Mouse (Mus musculus): ENCODE measurements around the gene Rapgef5. TPM values are rescaled to one million over a fixed set of nuclear protein-coding genes. Genes with fewer than 3 reads are reported as not detected.

Rapgef5 gene
- polyA plus RNA-seq, 1 experiment from 2014 or later, result 2.4 TPM

DNA sequence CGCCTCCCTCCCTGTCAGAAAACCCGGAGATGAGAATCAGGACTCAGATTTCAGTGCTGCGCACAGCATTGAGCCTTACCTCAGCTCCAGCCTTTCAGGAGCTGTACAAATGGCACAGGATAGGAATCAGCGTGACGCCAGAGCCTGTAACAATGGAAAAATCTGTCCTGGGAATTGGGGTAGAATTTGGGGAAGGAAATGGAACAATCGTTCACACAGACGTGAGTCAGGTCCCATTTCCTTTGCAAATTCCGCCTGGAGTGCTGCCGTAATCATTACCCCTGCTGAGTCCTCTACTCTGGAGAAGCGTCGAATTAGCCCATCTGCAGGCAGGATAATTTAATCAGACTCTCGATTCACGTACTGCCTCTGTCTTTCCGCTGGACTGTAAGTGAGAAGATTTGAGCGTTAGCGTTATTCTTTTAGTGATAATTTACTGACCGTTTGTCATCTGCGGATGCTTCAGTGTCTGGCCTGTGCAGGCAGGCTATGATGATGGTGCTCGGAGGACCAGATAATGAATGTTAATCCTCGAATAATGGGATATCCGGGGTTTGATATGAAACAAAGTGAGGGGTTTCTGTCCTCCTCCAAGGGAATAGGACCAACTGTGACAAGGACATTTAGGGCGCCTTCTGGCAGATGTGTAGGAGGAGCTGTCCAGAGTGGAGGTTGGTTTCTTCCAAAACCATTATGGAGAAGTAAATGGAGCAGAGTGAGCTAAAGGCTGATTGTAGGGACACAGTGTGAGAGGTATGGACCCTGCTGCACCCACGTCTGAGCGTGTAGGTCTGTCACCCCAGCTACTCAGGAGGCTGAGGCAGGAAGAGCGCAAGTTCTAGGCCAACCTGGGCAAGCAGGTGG, 235.5 kb downstream of the Rapgef5 start:
- H3K4me3 ChIP-seq (ENCODE audit: inconsistent target), result no peak overlapping the region
- H3K27ac ChIP-seq, result no peak overlapping the region
- no peaks in the 10 kb centered on the region for H3K79me2 ChIP-seq (ENCODE audit: inconsistent target)
- WGBS (ENCODE audit: missing documents), result 94% methylated on average over 24 of the region's 25 CpGs
- H3K36me3 ChIP-seq (ENCODE audit: inconsistent target), result no peaks in the 10 kb centered on the region

DNA sequence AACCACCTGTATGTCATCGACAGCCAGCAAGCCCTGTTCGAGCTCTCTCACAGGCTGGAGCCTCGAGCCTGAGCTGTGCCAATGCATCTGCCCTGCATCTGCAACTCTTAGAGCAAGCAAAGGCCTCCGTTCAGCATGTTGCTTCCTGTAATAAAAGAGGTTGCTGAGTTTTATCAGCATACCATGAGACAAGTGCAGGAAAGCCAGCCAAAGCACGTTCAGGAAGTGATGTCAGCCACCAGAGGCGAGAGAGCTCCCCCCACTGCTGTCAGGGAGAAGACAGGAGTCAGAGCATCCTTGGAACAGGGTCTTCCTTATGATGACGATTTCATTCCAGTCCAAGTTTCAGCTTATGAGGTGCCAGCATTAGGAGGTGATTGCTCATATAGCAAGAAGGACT, 239.7 kb downstream of the Rapgef5 start:
- H3K27ac ChIP-seq, result no peak overlapping the region
- no peak overlapping the region for H3K4me3 ChIP-seq (ENCODE audit: inconsistent target)
- 32% methylated on average over 7 of the region's 7 CpGs for WGBS (ENCODE audit: missing documents)

DNA sequence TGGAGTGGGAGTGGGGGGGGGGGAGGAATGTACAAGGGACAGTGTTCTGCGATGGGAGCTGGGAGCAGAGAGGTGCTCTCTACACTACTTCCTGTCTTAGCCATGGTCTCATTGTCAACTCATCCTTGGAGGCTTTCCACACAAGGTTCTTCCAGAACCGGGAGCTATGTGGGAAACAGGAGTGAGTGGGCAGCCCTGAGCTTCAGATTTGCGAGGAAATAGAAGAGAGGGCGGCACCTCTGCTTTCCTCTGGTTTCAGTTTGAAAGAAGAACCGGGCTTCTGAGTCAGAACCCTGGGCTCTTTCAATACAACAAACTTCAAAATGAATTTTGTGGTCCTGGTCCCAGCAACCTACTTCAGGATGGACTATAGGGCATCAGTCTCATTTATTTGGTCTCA, 244.1 kb downstream of the Rapgef5 start:
- no peaks in the 10 kb centered on the region for H3K36me3 ChIP-seq (ENCODE audit: inconsistent target)
- no peaks in the 10 kb centered on the region for H3K79me2 ChIP-seq (ENCODE audit: inconsistent target)
- no peak overlapping the region for H3K27ac ChIP-seq
- 95% methylated on average over 5 of the region's 5 CpGs for WGBS (ENCODE audit: missing documents)
- no peak overlapping the region for H3K4me3 ChIP-seq (ENCODE audit: inconsistent target)

More for the DNA sequence above, 239.7 kb downstream of the Rapgef5 start:
- H3K79me2 ChIP-seq (ENCODE audit: inconsistent target), result no peaks in the 10 kb centered on the region
- no peaks in the 10 kb centered on the region for H3K36me3 ChIP-seq (ENCODE audit: inconsistent target)

DNA sequence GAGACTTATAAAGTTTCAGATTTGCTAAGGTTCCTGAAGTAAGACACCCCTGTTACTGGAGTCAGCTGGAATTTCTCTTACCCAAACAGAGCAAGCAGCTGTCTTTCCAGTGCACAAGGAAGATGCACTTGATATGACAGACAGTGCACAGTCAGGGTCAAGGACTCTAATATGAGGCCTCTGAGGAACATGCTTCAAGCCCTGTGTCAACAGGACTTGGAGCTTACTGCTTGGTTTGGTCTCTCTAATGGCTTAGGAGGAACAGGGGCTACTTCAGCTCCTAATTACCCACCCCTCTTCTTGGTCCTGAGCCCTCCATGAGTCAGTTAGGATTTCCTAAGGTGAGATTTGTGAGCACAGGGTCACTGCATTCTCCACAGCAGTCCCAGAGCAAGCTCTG, 244.6 kb downstream of the Rapgef5 start:
- Histone ChIP-seq H3K79me2 (ENCODE audit: inconsistent target) (no peaks in the 10 kb centered on the region), H3K4me3 (ENCODE audit: inconsistent target) (no peak overlapping the region), H3K36me3 (ENCODE audit: inconsistent target) (no peaks in the 10 kb centered on the region)

DNA sequence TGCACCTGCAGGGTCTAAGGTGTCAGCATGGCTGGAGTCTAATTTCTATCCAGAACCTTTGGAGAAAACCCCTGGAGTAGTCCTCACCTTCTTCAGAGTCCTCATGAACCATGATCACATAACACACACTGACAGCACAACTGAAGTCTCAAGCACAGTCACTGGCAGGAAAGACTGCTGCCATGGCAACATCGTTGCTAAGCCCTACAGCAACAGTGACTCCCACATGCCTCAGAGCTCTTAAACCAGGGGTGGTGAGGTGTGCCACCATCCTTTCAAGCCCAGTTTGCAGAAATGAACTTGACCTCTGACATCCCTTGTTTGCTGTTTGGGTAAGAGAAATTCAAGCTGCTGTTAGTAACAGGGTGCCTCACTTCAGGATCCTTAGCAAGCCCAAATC, 245.4 kb downstream of the Rapgef5 start:
- H3K27ac ChIP-seq, result no peak overlapping the region
- H3K4me3 ChIP-seq (ENCODE audit: inconsistent target), result no peak overlapping the region
- no peaks in the 10 kb centered on the region for H3K36me3 ChIP-seq (ENCODE audit: inconsistent target)
- WGBS (ENCODE audit: missing documents), result 33% methylated on average over 1 of the region's 1 CpGs
- no peaks in the 10 kb centered on the region for H3K79me2 ChIP-seq (ENCODE audit: inconsistent target)

More for the DNA sequence above, 244.6 kb downstream of the Rapgef5 start:
- H3K27ac ChIP-seq, result no peak overlapping the region

DNA sequence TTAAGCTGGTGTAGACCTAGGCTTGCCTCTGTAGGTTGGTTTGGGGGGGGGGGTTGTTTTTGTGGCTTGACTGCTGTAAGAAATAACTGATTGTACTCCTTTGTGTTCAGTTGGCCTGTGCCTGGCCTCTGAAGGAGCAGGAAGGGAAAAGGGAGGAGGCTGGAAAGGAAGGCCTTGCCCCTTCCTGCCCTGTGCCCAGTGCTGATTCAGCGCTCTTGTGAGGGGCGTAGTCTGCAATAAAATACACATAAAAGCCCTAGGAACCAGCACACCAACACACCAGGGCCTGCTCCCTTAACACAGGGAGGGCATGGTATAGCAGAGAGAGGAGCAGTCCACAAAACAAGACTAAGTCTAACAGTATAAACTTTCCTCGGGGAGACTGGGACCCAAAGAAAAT, 247.0 kb downstream of the Rapgef5 start:
- no peak overlapping the region for H3K27ac ChIP-seq
- H3K36me3 ChIP-seq (ENCODE audit: inconsistent target), result no peaks in the 10 kb centered on the region
- no peaks in the 10 kb centered on the region for H3K79me2 ChIP-seq (ENCODE audit: inconsistent target)
- WGBS (ENCODE audit: missing documents), result 46% methylated on average over 3 of the region's 3 CpGs
- no peak overlapping the region for H3K4me3 ChIP-seq (ENCODE audit: inconsistent target)

DNA sequence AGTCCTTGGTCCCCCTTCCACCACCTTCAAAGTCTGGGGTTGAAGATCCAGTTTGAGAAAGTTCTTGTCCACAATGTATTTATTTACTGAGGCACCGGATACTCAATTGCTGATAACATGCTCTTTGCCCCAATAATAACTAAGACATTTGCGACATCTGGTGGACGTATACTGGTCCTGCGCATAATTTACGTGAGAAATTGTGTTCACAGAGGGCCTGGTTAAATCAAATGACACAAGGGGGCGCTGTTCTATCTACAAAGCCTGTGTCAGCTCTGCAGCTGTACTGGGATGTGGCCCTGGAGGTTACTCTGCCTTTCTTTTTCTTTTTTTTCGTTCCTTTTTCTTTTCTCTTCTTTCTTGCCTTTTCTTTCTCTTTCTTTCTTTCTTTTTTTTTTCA, 248.6 kb downstream of the Rapgef5 start:
- H3K36me3 ChIP-seq (ENCODE audit: inconsistent target), result no peaks in the 10 kb centered on the region
- H3K79me2 ChIP-seq (ENCODE audit: inconsistent target), result no peaks in the 10 kb centered on the region
- no peak overlapping the region for H3K4me3 ChIP-seq (ENCODE audit: inconsistent target)
- WGBS (ENCODE audit: missing documents), result 7% methylated on average over 7 of the region's 7 CpGs
- no peak overlapping the region for H3K27ac ChIP-seq

DNA sequence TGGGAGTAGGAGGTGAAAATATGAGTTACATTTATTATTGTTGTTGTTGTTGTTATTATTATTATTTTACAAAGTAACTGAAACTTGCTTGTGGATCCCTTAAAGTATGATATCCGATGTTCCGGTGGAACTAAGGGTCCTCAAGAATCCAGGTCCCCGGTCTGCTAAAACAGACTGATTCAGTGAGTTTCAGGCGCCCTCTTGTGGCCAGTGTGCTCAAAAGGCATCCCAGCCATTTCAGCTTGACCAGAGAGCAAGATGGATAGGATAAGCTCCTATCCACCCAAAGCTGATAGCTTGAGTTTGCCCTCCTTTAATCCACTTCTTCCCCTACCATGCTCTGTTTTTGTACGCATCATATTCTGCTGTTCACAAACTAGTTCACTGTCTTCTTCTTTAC, 252.8 kb downstream of the Rapgef5 start:
- Histone ChIP-seq H3K27ac (no peak overlapping the region), H3K36me3 (ENCODE audit: inconsistent target) (no peaks in the 10 kb centered on the region), H3K79me2 (ENCODE audit: inconsistent target) (no peaks in the 10 kb centered on the region), H3K4me3 (ENCODE audit: inconsistent target) (no peak overlapping the region)
- WGBS (ENCODE audit: missing documents), result 11% methylated on average over 5 of the region's 5 CpGs

DNA sequence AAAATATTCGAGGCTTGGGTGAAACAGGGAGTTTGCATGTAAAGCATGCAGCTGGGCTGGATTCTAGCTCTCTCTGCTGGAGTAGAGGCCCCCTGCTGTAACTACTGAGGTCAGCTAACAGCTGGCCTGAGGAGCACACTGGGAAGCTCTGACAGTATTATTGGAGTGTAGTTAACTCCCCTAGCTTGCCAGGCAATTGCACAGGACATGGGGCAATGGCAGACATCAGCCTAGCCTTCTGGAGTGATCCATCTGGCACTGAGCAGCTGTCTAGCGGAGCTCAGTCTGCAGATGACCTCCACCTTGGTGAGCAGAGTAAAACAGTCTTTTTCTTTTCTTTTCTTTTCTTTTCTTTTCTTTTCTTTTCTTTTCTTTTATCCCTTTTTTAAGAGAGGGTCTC, 253.9 kb downstream of the Rapgef5 start:
- no peaks in the 10 kb centered on the region for H3K36me3 ChIP-seq (ENCODE audit: inconsistent target)
- no peak overlapping the region for H3K4me3 ChIP-seq (ENCODE audit: inconsistent target)
- WGBS (ENCODE audit: missing documents), result 77% methylated on average over 2 of the region's 2 CpGs
- no peak overlapping the region for H3K27ac ChIP-seq
- H3K79me2 ChIP-seq (ENCODE audit: inconsistent target), result no peaks in the 10 kb centered on the region

DNA sequence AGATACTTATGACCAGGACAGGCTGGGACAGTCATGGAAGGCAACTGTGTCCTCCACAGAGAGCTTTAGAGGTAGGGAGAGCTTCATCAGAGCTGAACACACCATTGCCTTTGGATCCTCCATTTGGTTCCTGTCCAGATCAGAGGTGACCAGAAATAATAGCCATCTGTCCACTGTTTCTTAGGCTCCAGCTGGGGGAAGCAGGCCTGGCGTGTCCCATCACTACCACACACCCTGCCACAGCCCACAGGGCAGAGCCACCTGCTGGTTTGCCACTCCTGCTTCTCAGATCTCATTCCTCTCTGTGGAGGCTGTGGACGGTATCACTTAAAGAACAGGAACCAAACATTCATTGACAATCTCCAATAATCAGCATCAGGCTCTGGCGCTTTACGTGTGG, 254.9 kb downstream of the Rapgef5 start:
- Histone ChIP-seq H3K79me2 (ENCODE audit: inconsistent target) (no peaks in the 10 kb centered on the region), H3K36me3 (ENCODE audit: inconsistent target) (no peaks in the 10 kb centered on the region), H3K4me3 (ENCODE audit: inconsistent target) (no peak overlapping the region), H3K27ac (no peak overlapping the region)
- WGBS (ENCODE audit: missing documents), result 90% methylated on average over 4 of the region's 4 CpGs

DNA sequence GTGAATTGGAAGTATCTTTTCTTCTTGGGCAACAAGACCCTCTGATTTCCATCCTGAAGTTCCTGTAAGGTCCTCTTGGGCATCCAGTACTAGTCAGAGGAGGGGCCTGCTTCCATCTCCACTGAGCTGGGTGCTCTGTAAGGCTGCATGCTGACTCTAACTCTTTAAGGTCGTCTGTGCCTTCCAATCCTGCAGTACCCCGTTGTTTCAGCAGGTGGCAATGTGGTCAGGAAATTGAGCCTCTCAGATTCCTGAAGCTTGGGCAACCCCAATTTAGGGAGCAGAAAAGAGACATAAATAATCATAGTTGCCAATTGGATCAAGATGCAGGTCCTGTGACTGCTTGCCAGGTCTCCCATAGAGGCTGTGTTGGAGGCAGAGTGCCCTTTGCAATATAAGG, 256.4 kb downstream of the Rapgef5 start:
- Histone ChIP-seq H3K36me3 (ENCODE audit: inconsistent target) (no peaks in the 10 kb centered on the region), H3K79me2 (ENCODE audit: inconsistent target) (no peaks in the 10 kb centered on the region)
- 4% methylated on average over 2 of the region's 2 CpGs for WGBS (ENCODE audit: missing documents)

DNA sequence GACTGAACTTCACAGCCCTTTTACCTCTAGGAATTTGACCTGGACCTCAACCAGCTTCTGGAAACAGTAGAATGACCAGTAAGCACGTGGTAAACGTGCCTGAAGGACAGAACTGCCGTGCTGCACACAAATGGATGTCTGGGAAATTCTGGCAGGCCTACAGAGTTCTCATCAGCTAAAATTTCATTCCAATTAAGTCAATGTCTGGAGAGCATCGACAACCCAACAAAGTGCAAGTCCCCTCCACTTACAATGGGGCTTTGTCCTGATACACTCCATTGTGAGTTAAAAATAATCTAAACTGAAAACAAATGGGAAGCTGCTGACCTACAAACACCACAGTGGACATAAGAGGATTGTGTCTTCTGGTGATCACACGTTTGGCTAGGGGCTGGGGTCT, 260.6 kb downstream of the Rapgef5 start:
- H3K79me2 ChIP-seq (ENCODE audit: inconsistent target), result no peaks in the 10 kb centered on the region
- 94% methylated on average over 5 of the region's 5 CpGs for WGBS (ENCODE audit: missing documents)
- H3K27ac ChIP-seq, result no peak overlapping the region
- H3K36me3 ChIP-seq (ENCODE audit: inconsistent target), result no peaks in the 10 kb centered on the region
- H3K4me3 ChIP-seq (ENCODE audit: inconsistent target), result no peak overlapping the region

More for the DNA sequence above, 256.4 kb downstream of the Rapgef5 start:
- H3K27ac ChIP-seq, result no peak overlapping the region
- no peak overlapping the region for H3K4me3 ChIP-seq (ENCODE audit: inconsistent target)

DNA sequence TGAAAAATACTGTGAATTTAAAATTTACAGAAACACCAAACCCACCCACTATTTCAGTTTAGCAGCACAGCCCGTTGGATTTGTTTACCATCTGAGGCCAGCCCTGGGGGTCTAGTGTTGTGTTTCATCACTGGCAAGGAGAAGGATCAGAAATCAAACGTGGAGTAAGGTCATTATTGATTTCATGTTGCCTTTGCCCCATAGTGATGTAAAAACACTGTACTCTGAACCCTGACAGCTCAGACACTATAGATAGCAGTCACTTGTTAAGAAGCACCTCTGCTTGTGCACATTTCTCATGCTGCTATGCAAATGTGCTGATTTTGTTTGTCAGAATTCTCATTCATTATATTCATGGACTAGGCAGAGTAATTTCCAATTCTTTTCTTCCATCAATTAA, 265.1 kb downstream of the Rapgef5 start:
- H3K27ac ChIP-seq, result no peak overlapping the region
- H3K4me3 ChIP-seq (ENCODE audit: inconsistent target), result no peak overlapping the region
- H3K79me2 ChIP-seq (ENCODE audit: inconsistent target), result no peaks in the 10 kb centered on the region
- H3K36me3 ChIP-seq (ENCODE audit: inconsistent target), result no peaks in the 10 kb centered on the region
- 81% methylated on average over 2 of the region's 2 CpGs for WGBS (ENCODE audit: missing documents)

DNA sequence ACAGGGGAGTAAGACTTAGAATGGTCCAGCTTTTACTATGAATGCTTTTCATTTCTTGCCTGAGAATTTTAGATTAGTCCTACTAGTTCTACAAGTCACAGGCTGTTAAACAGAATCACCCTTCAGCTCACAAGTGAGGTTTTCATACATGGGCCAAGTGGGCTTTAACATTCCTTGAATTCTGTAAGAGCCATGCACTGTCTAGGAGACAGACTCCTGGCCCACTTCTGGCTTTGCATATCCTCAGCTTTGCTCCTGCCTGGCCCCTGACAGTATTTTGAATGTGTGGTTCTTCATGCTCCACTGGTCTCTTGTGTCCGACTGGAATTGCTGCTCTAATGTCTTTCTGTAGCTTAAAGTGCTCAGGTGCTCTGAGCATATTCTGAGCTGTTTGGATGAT, 267.1 kb downstream of the Rapgef5 start:
- Histone ChIP-seq H3K36me3 (ENCODE audit: inconsistent target) (no peaks in the 10 kb centered on the region), H3K79me2 (ENCODE audit: inconsistent target) (no peaks in the 10 kb centered on the region), H3K4me3 (ENCODE audit: inconsistent target) (no peak overlapping the region), H3K27ac (no peak overlapping the region)
- 94% methylated on average over 1 of the region's 1 CpGs for WGBS (ENCODE audit: missing documents)

DNA sequence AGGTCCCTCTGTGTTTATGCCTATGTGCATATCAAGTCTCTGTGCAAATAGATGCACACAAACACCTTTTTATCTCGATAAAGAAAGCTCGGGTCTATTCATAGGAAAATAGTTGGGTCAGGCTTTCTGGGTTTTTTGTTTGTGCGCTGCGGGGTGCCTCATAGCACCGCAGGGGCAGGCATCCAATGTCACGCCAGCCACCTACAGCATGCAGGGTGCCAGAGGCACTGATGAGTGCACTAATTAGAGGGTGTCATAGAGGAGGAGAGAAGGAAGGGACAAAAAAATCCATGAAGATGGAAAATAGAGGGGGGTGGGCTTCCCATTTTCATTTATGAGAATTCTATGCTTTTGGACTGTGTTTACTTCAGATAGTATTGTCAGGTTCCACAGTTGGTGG, 270.3 kb downstream of the Rapgef5 start:
- 75% methylated on average over 6 of the region's 6 CpGs for WGBS (ENCODE audit: missing documents)
- no peak overlapping the region for H3K27ac ChIP-seq
- no peaks in the 10 kb centered on the region for H3K79me2 ChIP-seq (ENCODE audit: inconsistent target)
- H3K36me3 ChIP-seq (ENCODE audit: inconsistent target), result no peaks in the 10 kb centered on the region
- no peak overlapping the region for H3K4me3 ChIP-seq (ENCODE audit: inconsistent target)

DNA sequence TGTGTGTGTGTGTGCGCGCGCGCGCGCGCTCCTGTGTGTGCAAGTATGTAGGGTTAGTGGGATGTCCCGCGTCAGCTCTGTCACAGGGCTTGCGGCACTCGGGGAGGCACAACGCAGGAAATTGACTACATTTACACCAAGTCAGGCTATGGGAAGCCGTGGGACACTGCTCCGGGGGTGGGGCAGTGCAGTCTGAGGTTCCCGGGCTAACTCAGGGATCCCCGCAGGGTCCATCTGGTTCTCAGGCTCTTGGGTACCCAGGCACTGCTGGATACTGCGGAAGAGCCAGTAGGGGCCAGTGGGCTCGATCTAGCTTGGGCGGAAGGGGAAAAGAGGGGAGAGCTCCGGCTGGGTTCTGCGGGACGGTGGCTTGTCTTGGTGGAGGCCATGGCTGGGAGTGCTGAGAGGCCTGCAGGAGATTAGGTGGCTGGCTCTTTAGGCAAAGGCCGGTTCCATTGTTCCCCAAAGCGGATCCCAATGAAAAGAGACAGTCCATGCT, 272.3 kb downstream of the Rapgef5 start:
- 47% methylated on average over 17 of the region's 24 CpGs for WGBS (ENCODE audit: missing documents)
- H3K36me3 ChIP-seq (ENCODE audit: inconsistent target), result no peaks in the 10 kb centered on the region
- H3K27ac ChIP-seq, result no peak overlapping the region
- no peaks in the 10 kb centered on the region for H3K79me2 ChIP-seq (ENCODE audit: inconsistent target)
- H3K4me3 ChIP-seq (ENCODE audit: inconsistent target), result no peak overlapping the region

Measured in macrophage (primary cell).